Mouse (Mus musculus) layer of hippocampus, adult 8-10 months (tissue): ENCODE measurements around the gene Col12a1. TPM values are rescaled to one million over a fixed set of nuclear protein-coding genes. Genes with fewer than 3 reads are reported as not detected.
"Not testable (repeated sequence)": the region's sequence is repeated elsewhere in the genome, so short reads cannot be mapped to it uniquely, and the experiment has no call there.

Experiments
- DNase-seq, 2 experiments: peaks; one replicate each; pipeline ENCODE4 v3.0.0; 2022; ENCODE audit warnings: low spot score in 2 of 2
- total RNA-seq, 4 experiments: library from RNA; stranded (reverse); gene quantifications; 2 replicates each; pipeline ENCODE4 v1.2.4; 2022

Col12a1 gene
- total RNA-seq, 4 experiments from 2014 or later: 4.8 to 8.2 (median 6.1) TPM

DNA sequence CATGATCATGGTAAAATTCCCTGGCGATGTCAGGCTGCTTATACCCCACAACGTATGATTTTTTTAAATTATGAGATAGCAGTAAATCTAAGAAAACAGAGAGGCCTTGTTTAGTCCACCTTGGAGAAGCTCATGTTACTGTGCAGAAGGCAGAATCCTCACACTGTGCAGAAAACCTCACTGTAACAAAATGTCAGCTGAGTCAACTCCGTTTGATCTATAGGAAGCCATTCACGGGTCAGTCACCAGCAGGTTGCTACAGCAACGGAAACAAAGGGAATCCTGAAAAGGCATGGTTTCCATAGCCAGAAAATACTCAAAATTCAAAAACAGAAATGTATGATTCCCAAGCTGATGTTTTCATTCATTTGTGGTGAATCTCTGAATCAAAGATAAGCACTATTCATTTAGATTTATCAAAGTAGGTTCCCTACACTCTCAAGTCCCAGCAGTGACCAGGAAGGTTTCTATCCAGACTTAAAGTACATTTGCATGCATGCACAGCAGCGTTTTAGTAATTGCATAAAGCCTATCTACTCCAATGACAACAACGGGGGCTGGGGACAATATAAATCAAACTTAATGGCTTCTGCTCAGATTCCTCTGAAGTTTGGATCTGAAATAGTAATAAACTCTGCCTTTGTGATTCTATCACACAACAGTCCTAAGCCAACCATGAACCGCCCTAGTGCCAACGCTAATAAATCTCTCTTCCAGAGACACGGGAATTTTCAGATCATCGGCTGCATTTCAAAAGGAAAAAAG is 28.7 kb downstream of the Col12a1 start:
- no peak for DNase-seq

DNA sequence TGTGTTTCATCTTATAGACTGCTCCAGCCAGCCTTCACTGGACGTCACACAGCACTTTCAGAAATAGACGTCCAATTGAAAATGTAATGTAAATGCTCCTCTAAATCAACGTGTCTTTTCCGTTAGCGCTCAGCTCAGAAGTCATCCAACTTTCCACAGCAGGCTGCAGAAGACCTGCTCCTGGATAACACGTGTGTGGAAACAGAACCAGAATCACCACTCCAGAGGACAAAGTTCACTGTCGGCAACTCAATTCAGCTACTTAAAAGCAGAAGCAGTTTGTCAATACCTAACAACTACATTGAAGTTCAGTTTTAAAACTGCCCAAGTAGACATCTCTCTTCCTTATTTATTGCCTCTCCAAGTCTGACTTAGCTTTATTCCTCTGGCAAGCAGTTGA is 29.3 kb downstream of the Col12a1 start:
- DNase-seq: no peak

DNA sequence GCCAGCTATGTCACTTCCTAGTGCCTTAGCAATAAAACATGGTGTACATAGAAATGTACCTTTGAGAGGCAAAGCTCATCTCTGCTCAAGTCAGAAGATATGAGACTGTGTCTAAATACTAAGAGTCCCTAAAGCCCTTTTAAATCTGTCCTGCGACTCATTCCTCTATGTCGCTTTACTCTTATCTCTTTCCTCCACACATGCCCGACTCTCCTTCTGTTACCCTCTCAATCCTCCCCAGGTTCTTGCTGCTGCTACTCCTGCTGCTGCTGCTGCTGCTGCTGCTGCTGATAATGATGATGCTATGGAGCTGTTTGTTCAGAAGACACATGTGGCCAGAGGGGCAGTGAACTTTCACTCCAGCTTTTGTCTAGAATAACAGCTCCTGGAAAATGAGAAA is 31.4 kb downstream of the Col12a1 start:
- DNase-seq: no peak

DNA sequence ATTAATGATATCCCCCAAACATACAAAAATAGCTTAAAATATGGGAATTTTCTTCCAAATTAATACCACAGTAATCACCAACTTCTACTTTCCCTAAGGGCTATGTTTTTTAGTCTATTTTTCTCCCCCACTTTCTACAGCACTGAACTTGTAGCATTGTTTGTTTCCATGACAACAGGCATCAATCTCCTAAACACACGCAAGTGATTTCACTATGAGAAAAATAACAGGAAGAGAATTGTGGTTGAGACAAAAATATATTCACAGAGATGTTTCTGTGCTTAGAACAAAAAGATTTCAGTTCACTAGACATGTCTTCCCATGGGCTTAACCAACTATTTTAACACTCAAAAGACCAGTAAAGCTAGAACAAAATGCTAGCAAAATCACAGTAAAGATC is 32.6 kb downstream of the Col12a1 start:
- no peak for DNase-seq

DNA sequence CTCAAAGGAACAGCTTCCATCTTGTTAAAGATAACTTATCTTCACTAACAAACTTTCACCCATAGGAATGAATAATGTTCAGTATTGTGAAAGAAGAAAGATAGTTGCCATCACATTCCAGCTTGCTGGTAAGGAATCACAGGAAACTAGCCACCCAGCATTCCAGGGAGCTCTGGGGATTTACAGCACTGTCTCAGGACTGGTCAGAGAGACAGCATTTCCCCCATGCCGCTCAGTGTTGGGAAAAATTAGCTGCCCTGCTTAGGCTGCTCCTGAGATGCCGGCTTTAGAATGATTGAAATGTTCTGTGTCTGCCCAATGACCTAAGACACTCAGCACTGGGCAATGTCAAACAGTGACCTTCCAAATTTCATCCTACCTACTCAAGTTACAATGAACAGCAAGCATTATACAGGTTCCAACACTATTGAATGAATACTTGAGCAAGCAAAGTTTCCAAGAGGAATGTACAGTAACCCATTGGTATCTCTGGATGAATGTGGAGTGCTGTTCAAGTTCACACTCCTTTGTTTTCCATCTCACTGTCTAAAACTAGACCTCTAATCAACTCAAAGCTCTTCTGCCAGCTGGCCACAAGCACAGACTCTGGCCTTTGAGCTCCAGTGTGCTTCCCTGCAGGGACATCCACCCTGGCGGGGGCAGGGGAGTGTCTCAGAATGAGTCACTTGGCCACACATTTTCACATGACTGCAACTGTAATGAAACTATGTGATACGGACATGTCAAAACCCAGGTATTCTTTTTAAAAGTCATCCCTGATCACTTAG is 38.0 kb downstream of the Col12a1 start:
- no peak for DNase-seq

DNA sequence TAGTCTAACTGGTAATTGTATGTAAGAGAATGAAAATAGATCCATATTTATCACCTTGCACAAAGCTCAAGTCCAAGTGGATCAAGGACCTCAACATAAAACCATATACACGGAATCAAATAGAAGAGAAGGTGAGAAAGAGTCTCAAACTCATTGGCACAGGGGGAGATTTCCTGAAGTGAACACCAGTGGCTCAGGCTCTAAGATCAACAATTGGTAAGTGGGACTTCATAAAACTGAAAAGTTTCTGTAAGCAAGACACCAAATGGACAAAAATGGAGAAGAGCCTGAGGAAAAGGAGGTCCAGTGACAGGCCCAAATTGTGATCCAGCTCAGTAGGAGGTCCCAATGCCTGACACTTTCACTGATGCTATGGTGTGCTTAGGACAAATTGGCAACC is 49.8 kb downstream of the Col12a1 start:
- not testable (repeated sequence) for DNase-seq

DNA sequence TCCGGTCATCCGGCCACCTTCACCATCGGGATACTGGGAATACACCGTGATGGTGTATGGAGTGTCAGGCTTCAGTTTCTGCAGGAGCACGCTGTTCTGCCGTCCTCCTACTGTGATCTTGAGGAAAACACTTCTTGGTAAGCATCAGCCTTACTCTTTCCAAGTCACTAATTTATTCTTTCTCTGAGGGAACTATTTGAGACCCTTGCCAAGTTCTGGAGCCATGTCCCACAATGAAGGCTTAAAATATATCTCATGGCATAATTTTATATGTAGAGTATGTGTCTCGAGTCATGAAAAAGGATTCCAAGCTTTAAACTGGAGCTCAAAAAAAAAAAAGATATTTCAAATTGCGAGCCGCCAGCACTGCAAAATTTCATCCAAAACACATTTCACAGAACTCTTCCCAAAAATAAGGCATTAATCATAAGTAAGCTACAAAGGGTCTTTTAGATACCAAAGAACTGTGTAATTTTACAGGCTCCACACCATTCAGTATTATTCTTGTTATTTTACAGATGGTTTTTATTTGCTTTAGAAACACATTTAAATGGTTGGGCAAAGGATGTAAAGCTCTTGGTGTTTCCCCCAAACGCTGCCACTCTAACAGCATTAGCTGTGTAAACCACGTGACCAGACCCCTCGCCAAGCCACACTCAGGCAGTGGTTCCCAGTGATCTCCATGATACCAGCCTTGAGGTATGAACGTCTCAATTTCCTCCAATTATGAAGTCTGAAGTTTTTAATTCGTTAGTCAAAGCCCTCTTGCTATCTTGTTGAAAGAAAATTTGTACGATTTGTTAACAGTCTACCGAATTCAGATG is 65.1 kb downstream of the Col12a1 start:
- no peak for DNase-seq

DNA sequence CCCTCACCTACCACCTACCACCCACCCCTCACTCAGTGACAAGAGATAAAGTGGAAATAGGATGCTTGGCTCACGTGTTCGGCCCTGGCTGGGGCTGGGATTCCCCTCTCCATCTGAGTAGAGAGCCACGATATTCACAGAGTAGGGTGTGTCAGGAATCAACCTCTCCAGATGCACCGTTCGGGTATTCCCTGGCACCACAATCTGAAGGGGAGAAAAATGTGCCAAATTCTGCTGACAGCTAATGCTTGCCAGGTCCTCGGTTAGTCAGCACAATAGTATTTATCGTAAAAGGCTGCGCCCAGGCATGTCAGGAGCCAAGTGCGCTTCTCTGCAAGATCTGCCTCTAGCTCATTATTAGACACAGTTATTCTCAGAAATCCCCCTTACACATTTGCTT is 70.0 kb downstream of the Col12a1 start:
- peak in 1 of 2 experiments; percentile 11 for DNase-seq

DNA sequence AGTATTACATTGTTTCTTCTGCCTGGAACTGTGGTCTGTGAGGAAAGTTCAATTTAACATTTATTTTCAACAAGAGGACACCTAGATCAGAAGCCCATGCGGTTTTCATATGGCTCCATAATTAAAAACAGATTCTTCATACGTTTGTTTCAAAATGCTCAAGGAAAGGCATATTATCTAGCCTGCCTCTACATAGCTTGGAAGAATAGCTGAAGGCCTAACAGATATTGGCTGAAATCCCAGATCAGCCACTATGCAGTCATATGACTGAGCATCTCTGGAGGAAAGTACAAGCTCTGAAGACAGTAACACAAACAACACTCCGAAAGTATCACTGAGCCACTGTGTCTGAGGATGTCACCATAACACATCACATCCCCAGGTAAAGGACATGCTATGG is 72.9 kb downstream of the Col12a1 start:
- DNase-seq: no peak

DNA sequence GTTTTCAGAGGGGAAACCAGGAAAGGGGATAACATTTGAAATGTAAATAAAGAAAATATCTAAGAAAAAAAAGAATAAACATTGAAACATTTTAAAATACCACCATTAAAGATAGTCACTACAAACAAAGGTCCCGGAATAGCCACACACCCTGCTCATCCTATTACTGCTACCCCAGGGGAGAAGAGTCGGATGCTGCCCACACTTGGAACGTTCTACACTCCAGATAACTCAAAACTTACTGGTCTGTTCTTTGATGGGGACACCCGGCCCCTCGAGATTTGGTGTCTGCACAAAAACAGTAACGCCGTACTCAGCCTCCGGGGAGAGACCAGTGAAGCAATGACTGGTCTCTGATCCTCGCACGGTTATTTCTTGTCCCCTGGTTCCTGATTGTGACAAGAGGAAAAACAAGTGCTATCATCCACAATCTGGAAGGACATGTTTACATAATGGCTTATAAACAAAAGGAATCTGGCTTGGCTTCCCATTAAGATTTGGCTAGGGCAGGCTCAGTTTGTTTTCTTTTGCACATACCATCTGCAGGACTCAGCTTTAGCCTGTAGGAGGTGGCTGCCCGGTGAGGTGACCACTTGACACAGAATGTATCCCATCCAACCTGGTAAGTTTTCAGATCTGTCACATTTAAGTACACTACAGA is 79.1 kb downstream of the Col12a1 start:
- DNase-seq: no peak

DNA sequence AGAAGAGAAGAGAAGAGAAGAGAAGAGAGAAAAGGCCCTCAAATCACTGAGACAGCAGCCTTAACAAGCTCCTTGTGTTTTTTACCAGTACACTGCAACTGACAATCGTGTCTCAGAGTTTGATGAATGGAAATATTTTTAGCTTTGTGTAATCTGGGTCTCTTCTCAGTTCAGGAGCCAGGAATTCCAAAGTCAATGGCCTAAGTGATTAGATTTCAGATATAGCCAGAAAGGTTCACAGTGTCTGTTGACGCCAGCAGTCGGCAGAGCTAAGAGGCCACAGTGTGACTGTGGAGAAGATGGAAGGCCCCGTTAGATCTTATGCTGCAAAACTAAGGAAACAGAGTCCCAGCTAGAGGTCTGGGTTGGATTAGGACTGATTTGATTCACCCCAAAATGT is 80.8 kb downstream of the Col12a1 start:
- DNase-seq: no peak

DNA sequence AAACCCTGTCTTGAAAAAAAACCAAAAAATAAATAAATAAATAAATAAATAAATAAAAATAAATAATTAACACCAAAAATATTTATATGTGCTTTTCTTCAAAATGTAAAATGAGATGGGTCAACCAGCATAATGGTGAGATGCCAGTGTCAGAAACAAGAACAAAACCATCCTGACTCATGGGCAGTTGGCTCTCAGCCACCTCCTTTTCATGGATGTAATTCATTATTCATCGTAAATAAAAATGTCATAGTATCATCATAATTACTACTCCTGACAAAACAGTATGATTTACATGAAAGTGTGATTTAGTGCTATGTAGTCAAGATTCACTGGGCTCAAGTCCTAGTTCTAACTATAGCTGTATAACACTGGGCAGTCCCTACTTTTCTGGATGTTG is 84.6 kb downstream of the Col12a1 start:
- no peak for DNase-seq

DNA sequence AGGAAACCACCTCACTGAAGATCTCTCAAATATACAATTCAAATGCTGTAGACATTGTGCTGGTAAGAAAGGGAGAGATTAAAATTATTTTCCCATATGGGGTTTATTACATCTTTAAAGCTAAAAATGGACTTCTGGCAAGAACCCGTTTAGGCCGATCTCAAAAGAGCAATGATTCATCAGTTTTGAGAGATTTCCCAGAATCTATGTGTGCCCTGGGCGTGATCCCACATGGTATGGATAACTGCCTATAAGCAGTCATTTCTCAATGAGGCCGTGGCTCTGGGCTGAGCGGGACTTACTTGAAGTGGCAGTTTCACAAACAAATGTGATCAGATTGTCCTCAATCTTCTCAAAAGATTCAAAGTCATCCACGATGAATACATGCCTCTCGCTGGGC is 87.4 kb downstream of the Col12a1 start:
- DNase-seq: no peak

DNA sequence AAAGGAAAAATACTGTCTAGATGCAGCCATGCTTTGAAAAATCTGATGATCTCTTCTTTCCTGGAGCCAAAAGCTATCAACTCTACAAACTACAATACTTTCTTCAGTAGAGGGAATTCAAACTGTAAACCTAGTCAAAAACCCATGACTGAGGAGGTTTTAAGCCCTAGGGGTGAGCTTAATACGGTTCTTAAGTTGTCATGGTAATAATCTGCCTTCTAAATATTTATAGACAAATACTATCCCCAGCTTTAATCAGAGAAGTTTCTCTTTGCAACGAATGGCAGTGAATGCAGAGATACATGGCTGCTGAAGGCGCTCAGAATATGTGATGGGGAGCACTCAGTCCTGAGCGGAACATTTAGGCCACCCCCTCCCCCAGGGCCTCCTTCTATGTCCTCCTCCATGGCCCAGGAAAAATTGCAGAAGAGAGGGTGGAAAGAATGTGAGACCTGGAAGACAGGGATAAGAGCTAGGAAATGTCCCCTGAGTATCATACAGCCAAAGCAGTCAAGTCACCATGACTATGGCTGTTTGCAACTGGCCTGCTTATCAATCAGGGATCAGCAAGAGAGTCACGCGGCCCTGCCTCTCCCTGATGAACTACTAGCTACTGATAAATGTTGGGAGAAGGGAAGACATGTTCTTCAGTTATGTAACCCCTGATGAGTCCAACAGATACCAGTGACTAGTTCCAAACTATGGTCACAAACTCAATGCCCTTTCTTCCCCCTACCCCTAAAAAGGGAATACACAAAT is 99.6 kb downstream of the Col12a1 start:
- DNase-seq: no peak

DNA sequence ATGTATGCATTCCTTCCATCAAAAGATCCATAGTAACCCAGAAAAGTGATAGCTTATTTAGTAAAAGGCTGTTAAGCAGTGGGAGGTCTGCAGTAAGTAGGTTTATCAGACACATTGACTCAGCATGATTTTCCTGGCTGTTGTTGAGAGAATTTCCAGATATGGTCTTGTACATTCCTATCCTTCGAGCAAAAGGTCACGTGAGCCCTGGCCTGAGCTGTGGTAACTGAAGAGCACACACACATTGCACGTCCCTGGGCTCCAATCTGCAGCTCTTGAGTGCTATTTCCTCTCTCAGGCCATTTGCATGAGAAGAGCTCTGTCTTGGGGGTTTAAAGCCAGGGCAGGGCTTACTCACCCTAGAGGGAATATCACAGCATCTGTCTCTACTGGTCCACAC is 101.3 kb downstream of the Col12a1 start:
- no peak for DNase-seq

DNA sequence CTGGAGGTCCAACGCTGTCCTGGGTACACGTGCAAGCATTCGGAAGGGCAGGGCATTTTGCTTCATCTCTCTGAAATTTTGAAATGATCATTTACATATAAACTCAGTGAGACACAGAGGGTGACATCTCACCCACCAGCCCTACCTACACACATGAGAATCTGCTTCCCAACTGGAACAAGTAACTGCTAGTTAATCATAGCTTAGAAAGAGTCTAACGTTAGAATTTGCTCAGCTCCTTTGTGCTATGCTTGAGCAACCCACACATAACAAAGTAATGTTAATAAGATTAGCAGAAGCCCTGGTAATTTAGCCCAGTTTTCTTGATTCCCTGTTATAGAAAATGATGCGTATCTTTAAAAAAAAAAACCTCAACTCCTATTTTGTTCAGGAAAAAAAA is 102.6 kb downstream of the Col12a1 start:
- DNase-seq: no peak

DNA sequence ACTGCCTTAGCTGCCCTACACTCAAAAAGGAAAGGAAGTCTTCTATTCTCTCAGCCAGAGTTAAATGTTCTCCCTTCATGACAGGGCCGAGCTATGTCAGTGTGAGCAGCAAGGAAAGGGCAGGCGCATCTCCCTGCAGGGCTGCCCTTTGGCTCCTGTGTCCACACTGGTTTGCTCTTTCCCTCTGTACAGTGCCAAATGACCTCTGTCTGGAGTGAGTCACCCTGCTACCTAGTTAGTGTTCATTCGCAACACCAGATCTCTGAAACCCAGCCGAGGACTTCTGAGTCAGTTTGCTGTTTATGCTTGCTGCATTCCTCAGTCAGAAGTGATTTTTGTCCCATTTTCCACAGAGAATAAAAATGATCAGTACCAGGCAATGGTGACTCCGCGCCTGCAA is 108.3 kb downstream of the Col12a1 start:
- no peak for DNase-seq

DNA sequence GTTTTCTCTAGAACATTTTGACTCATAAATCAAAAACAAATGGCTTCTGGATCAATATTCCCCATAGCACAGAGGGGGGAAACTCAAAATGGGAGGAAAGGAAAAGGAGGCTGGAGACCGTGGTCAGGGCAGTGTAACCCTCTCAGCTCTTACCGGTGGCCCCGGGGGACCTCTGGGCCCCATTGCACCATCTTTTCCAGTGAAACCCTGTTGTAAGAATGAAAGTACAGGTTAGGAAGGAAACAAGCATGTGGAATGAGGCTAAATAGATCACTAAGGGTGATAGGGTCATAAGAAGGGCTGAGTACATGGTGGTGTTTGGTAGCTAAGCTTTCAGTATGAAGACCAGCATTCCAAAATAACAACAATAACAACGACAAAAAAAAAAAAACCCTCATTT is 109.0 kb downstream of the Col12a1 start:
- no peak for DNase-seq

DNA sequence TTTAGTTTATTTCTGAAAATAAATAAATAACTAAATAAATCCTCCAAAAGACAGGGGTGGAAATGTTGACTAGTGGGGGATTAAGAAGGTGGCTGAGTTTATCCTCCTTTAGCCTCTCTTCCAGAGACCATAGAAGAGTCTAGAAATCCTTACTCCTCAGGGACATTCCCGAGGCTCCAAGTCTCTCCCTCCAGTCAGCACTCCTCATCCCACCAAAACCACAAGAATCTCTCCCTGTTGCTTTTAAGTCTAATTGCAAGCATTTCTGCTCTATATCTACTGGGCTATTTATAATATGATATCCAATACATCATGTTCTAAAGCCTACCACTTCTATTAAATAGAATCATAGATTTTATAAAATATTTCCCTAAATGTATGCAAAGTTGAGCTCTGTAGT is 109.8 kb downstream of the Col12a1 start:
- no peak for DNase-seq

DNA sequence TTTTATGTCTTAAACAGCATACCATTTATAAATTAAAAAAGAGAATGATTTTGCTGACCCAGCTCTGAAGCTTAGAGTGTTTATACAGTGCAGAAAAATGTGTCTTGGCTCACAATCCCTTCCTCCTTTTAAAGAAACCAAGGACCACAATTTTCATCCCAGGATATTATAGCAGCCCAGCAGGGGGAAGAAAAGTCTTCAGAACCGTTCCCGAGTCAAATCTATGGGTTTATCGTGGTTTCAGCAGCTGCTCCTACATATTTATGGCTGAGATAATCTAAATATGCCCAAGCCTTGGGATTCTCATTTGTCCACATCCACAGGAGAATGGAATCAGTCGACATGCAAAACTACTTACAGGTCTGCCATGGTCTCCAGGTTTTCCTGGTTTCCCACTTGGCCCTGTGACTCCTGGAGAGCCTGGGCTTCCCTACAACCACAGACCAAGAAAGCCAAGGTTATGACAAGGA is 110.5 kb downstream of the Col12a1 start:
- no peak for DNase-seq

DNA sequence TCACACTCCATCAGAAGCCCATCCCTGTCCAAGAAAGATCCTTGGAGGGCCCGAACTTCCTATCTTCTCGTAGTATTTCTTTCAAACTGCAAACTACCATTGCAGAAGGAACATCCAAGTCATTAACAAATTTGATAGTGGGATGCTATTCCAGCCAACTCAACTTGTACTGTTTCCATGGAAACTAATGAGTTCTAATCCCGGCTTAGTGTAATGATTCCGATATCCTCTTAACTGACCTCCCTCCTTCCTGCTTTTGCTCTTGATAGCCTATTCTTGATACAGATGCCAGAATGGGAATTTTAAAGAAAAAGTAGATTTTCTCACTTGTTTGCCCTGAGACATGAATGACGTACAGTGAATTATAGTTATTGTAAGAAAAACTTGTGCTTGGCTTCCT is 112.5 kb downstream of the Col12a1 start:
- DNase-seq: no peak
